Mouse (Mus musculus) thymus, postnatal 10 days (tissue): Measurements from ENCODE around the gene Macrod2.

ENCODE experiments used
- DNase-seq, 2 experiments: peaks; one replicate each; pipeline ENCODE4 v3.0.0; 2021; ENCODE audit warnings: low spot score in 2 of 2

Gene Macrod2

GRCm38 (mm10) chr2:141299168-141299567 lies 904.1 kb downstream of the Macrod2 start:
- DNase-seq: no peak

GRCm38 (mm10) chr2:141301030-141301429 lies 905.9 kb downstream of the Macrod2 start:
- DNase-seq: no peak

- DNase-seq: no peak
Observed at GRCm38 (mm10) chr2:141308406-141308805, 913.3 kb downstream of the Macrod2 start.

GRCm38 (mm10) chr2:141312136-141312948 lies 917.2 kb downstream of the Macrod2 start:
- DNase-seq: no peak

- DNase-seq: no peak
Observed at GRCm38 (mm10) chr2:141315349-141315748, 920.2 kb downstream of the Macrod2 start.

- no peak for DNase-seq
Observed at GRCm38 (mm10) chr2:141323956-141324460, 928.9 kb downstream of the Macrod2 start.

- DNase-seq: no peak
Observed at GRCm38 (mm10) chr2:141327296-141327695, 932.2 kb downstream of the Macrod2 start.

GRCm38 (mm10) chr2:141337708-141338107 lies 942.6 kb downstream of the Macrod2 start:
- DNase-seq: no peak

GRCm38 (mm10) chr2:141343988-141344535 lies 949.0 kb downstream of the Macrod2 start:
- no peak for DNase-seq

- DNase-seq: no peak
Observed at GRCm38 (mm10) chr2:141352623-141353022, 957.5 kb downstream of the Macrod2 start.

- DNase-seq: no peak
Observed at GRCm38 (mm10) chr2:141388632-141389031, 993.5 kb downstream of the Macrod2 start.

GRCm38 (mm10) chr2:141391229-141391628 lies 996.1 kb downstream of the Macrod2 start:
- DNase-seq: no peak

GRCm38 (mm10) chr2:141394806-141395205 lies 999.7 kb downstream of the Macrod2 start:
- DNase-seq: no peak

GRCm38 (mm10) chr2:141408766-141409165 lies 1013.7 kb downstream of the Macrod2 start:
- DNase-seq: no peak

- no peak for DNase-seq
Observed at GRCm38 (mm10) chr2:141416436-141416835, 1021.3 kb downstream of the Macrod2 start.

GRCm38 (mm10) chr2:141416855-141417544 lies 1021.9 kb downstream of the Macrod2 start:
- no peak for DNase-seq

- DNase-seq: no peak
Observed at GRCm38 (mm10) chr2:141419806-141420205, 1024.7 kb downstream of the Macrod2 start.

- no peak for DNase-seq
Observed at GRCm38 (mm10) chr2:141434084-141434483, 1039.0 kb downstream of the Macrod2 start.

GRCm38 (mm10) chr2:141434731-141435570 lies 1039.8 kb downstream of the Macrod2 start:
- no peak for DNase-seq

GRCm38 (mm10) chr2:141441896-141442295 lies 1046.8 kb downstream of the Macrod2 start:
- no peak for DNase-seq

- DNase-seq: no peak
Observed at GRCm38 (mm10) chr2:141449078-141449680, 1054.1 kb downstream of the Macrod2 start.
